15 mouse cellular contexts compared by ENCODE assay signal in the genomic region with DNA sequence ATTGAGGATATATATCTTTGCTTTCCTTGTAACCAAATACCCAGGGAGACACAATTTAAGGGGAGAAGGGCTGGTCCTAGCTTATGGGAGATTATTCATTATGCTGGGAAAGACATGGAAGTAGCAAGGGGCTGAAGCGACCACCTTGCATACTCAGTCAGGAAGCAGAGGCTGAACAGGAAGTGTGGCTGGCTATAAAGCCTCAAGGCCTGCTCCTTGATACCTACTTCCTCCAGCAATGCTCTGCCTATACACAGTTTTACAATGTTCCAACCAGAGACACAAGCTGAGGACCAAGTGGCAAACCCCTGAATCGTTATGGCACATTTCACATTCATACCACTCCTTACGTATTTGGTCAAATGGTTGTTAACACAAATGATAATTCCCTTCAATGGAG.
"Had no signal": no experiment of that assay in that cellular context is flagged by ENCODE, and none has a peak within 500 bp of the region (broad histone marks: within the 10 kb centered on the region; RNA-seq: fewer than 3 reads in every experiment).

No protein-coding gene starts in this region.

- ATAC-seq: hindbrain, embryonic 16.5 days; inflammation-experienced regulatory T-cells, adult 6 months; intestine, embryonic 16.5 days; liver, embryonic 12.5 days had no signal

- DNase-seq: gastrocnemius, postnatal 14 days; gastrocnemius, postnatal 36 days; heart, adult 18-20 months; heart, postnatal 10 days; kidney, adult 18-20 months; kidney, adult 8-10 months; kidney, postnatal 14 days; kidney, postnatal 36 days; layer of hippocampus, adult 9-11 months; layer of hippocampus, postnatal 36 days; left cerebral cortex, postnatal 4 days had no signal
